Mouse (Mus musculus) hematopoietic stem cell, adult 5-6 weeks (primary cell): ENCODE results near the gene Olfr1508. TPM values are rescaled to one million over a fixed set of nuclear protein-coding genes. Genes with fewer than 3 reads are reported as not detected.

Source experiments
- ATAC-seq, 2 experiments: fragments of 125-278 bp in 1 of 2; replicated peaks in 1 of 2; 2 replicates each; pipeline ENCODE4 v1.8.0; 2016 to 2017; ENCODE audit warnings: inconsistent platforms in 2 of 2, mild to moderate bottlenecking in 2 of 2, moderate number of reproducible peaks in 2 of 2, low read depth in 1 of 2, moderate TSS enrichment in 1 of 2; ENCODE audit not compliant: low FRiP score in 2 of 2, poor library complexity in 2 of 2, severe bottlenecking in 2 of 2, insufficient read depth in 1 of 2, low TSS enrichment in 1 of 2
- total RNA-seq: library from RNA; stranded (forward); fragments of 172-1452, 232-1000 nt; gene quantifications from 2 replicates; pipeline ENCODE4 v1.2.3, GENCODE M21; 2017

Olfr1508 gene
- not detected in 2 replicates for total RNA-seq

- no peak for ATAC-seq
These were observed at the start of gene Olfr1508 for GRCm38 (mm10) chr14:52467395-52467794. Olfr1508 (minus strand) TSS chr14:52467495.

DNA sequence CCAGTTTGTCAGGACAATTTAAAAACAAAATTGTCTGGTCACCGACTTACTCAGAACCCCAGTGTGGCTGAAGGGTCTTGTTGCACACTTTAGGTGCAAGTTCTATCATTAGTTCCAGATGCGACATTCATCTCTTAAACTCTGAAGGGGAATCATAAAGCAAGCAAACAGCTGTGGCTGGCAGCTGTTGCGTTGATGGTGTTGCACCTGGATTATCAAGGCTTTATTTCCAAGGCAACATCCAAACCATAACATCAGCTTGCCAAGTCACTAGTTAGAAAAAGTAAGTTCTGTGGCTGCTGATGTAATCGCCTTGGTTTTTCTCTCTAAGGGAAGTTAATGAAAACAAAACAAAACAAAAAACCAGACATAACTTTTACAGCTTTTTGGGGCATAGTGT is 28.2 kb upstream of the Olfr1508 start, which contains the start of gene Olfr1507:
Gene Olfr1507, minus strand, starts transcription at position 234 of the 400 bp plus-strand sequence.
- ATAC-seq = peak in 1 of 2 experiments; percentile 12; a peak in 1 of 4 replicates

DNA sequence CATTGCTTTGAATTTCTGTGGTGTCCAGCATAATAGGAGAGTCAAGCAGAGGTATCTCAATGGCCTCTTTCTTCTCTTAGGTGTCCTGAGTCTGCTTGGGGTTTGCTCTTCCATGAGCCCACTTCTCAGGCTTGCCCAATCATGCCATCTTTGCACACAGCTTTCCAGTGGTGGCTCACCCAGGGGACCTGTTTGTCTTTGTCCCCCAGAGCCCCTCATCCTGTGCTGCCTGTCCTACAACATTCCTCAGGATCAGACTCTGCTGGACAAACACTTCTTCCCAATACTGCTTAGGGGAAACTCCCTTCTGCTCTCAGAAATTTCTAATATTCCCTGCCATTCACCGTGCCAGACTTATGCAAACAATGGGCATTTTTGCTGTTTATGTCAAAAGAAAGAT is 1.6 kb downstream of the Olfr1508 start:
- no peak for ATAC-seq

GRCm38 (mm10) chr14:52461928-52462327 is 5.4 kb downstream of the Olfr1508 start:
- peak in 1 of 2 experiments; percentile 59; a peak in 3 of 4 replicates for ATAC-seq

GRCm38 (mm10) chr14:52451138-52451537 is 16.2 kb downstream of the Olfr1508 start:
- peak; percentile 97 to 100 for ATAC-seq

DNA sequence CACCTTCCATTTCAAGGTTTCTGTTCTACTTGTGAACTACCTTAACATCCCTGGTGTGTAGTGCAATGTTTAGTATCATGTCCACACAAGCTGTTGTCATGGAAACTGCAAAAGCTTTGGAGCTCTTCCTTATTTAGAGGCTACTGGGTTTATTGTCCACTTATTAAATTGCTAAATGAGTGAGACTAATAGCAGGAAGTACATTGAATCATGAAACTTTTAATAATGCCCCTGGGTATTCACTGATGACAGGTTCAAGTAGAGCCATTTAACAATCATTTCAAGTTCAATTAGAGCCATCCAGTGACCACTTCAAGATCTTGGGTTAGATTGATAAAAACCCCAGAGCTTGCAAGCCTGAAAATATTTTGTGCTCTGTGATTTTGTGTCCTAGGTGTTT is 24.6 kb downstream of the Olfr1508 start, which contains the start of gene Olfr1509:
Gene Olfr1509, plus strand, starts transcription at position 301 of the 400 bp plus-strand sequence.
- ATAC-seq = no peak

DNA sequence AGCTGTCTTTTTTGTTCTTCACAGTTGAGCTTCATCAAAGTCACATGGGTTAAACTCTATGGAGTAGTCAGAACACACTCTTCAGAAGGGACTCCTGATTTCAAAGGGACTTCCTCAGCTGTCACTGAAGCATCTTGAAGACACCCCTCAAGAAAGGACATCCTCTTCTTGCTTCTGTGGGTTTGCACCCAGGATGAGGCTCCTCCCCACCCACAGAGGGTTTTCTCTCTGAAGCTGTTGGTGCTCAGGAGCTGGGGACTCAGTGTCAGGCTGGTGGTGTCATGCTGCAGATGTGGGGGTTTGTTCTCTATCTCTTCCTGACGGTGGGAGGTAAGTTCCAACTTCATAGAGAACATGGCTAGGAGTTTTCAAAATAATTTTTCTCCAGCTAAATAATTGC is 39.6 kb downstream of the Olfr1508 start:
- ATAC-seq = no peak

- ATAC-seq = no peak
These were observed 53.0 kb downstream of the Olfr1508 start, which contains the start of gene Olfr1510 for GRCm38 (mm10) chr14:52414273-52414672. Olfr1510 (minus strand) TSS chr14:52414373.

- ATAC-seq = peak; percentile 81 to 92
These were observed 57.0 kb downstream of the Olfr1508 start for GRCm38 (mm10) chr14:52410142-52410919.

Other genes with a start within 250 kb of the Olfr1508 start
- 78.1 and 88.8 TPM in 2 replicates for gene Chd8, start 209.7 kb downstream of the Olfr1508 start, total RNA-seq
- 55.6 and 59.0 TPM in 2 replicates for gene Tox4, start 188.3 kb downstream of the Olfr1508 start, total RNA-seq
- gene Rab2b, start 187.9 kb downstream of the Olfr1508 start, total RNA-seq = 12.7 and 14.1 TPM in 2 replicates
- gene Mettl3, start 162.4 kb downstream of the Olfr1508 start, total RNA-seq = 60.1 and 97.6 TPM in 2 replicates
- 3.4 and 6.2 TPM in 2 replicates for gene Sall2, start 138.7 kb downstream of the Olfr1508 start, total RNA-seq
- gene Olfr1513, start 111.1 kb downstream of the Olfr1508 start, total RNA-seq = not detected in 2 replicates
- gene Olfr1512, start 88.3 kb downstream of the Olfr1508 start, total RNA-seq = not detected in 2 replicates
- gene Olfr1511, start 70.1 kb downstream of the Olfr1508 start, total RNA-seq = not detected in 2 replicates
- not detected in 2 replicates for gene Olfr1510, start 53.1 kb downstream of the Olfr1508 start, total RNA-seq
- gene Olfr1509, start 24.5 kb downstream of the Olfr1508 start, total RNA-seq = not detected in 2 replicates
- not detected in 2 replicates for gene Olfr1507, start 28.3 kb upstream of the Olfr1508 start, total RNA-seq